Mouse (Mus musculus): Measurements from ENCODE around the gene Sod2.

- peak; percentile 30; the same call in 1 of the 2 replicates for TF ChIP-seq POLR2A (IDR thresholded peaks at IDR 0.05; ENCODE audit: low read depth, low read length)
- no peak for TF ChIP-seq CTCF (IDR thresholded peaks at IDR 0.05; ENCODE audit: extremely low read depth, insufficient read length, insufficient replicate concordance, low read depth, low read length)
These were observed 14.8 kb upstream of the Sod2 start for GRCm38 (mm10) chr17:12991635-12992358.
